Mouse (Mus musculus): ENCODE measurements at regions not wholly inside any gene's neighbourhood (a gene's known extent, or its start where the extent isn't known, plus 50 kb on each side); places are given as distances from the start of the nearest gene placed in this dataset.
"Not testable (repeated sequence)": the region's sequence is repeated elsewhere in the genome, so short reads cannot be mapped to it uniquely, and the experiment has no call there.

- H3K4me3 ChIP-seq (replicated peaks), result no peak overlapping the region
- no peaks in the 10 kb centered on the region for H3K9me3 ChIP-seq
- no peaks in the 10 kb centered on the region for H3K36me3 ChIP-seq (replicated peaks; ENCODE audit: low read length)
- H3K27me3 ChIP-seq (replicated peaks), result no peaks in the 10 kb centered on the region
- TF ChIP-seq FLI1 (IDR thresholded peaks at IDR 0.05; ENCODE audit: low read length) (no peak), GATA1 (IDR thresholded peaks at IDR 0.05; ENCODE audit: borderline replicate concordance, low read length) (no peak)
- H3K4me1 ChIP-seq, result no peaks in the 10 kb centered on the region
These were observed 603.5 kb upstream of the Gje1 start for GRCm38 (mm10) chr10:15321480-15321879.

DNA sequence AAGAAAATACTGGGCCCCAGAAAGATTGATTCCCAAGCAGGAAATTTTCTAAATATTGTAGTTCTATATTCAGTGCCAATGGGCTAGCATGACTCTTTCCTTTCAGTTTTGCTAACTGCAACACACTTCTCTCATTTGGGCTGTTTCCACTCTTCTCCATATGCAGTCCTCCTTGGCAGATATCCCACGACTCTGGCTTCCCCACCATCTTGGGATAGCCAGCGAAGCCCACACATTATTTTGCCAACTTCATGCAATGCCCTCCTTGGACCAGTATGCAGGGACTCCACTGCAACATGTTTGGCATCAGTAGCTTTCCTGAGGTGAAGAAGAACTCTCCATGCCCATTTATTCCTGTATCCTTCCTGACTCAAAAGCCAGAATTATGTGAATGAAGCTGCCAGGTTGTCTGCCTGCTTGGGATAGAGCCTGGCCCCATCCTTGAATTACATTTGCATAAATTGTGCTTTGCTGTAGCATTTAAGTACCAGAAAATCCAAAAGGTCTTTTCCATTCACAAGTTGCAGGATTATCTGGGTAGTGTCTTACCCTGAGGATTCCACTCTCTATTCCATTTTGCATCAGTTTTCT lies 599.1 kb upstream of the Gje1 start:
- TF ChIP-seq FLI1 (IDR thresholded peaks at IDR 0.05; ENCODE audit: low read length), result no peak
- TF ChIP-seq GATA1 (IDR thresholded peaks at IDR 0.05; ENCODE audit: borderline replicate concordance, low read length), result no peak
- Histone ChIP-seq H3K27me3 (replicated peaks) (no peaks in the 10 kb centered on the region), H3K9me3 (no peaks in the 10 kb centered on the region), H3K4me3 (replicated peaks) (no peak overlapping the region), H3K4me1 (no peaks in the 10 kb centered on the region), H3K36me3 (replicated peaks; ENCODE audit: low read length) (no peaks in the 10 kb centered on the region)

DNA sequence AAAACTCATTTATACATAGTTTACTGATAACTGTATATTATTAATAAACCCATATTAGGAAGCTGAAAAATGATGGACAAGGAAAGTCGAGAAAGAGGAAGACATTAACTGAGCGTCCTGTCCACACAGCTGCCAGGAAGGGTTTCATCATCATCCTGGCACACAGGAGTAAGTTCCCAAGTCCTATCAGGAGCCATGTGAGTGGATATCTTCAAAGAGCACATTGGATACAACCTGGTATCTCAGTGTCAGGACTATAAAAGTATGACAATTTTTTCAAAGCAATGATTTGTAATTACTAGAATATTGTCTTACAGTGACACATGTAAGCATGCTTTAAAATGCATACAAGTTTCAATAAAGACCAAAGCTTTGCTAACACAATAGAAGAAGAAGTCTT lies 592.6 kb upstream of the Gje1 start:
- Histone ChIP-seq H3K4me1 (no peaks in the 10 kb centered on the region), H3K27me3 (replicated peaks) (no peaks in the 10 kb centered on the region), H3K9me3 (no peaks in the 10 kb centered on the region), H3K4me3 (replicated peaks) (no peak overlapping the region), H3K36me3 (replicated peaks; ENCODE audit: low read length) (no peaks in the 10 kb centered on the region)
- TF ChIP-seq FLI1 (IDR thresholded peaks at IDR 0.05; ENCODE audit: low read length), result no peak
- no peak for TF ChIP-seq GATA1 (IDR thresholded peaks at IDR 0.05; ENCODE audit: borderline replicate concordance, low read length)

- Histone ChIP-seq H3K4me3 (replicated peaks) (no peak overlapping the region), H3K27me3 (replicated peaks) (no peaks in the 10 kb centered on the region), H3K9me3 (no peaks in the 10 kb centered on the region), H3K4me1 (no peaks in the 10 kb centered on the region; the same call in 1 of the 2 replicates), H3K36me3 (replicated peaks; ENCODE audit: low read length) (no peaks in the 10 kb centered on the region)
- TF ChIP-seq GATA1 (IDR thresholded peaks at IDR 0.05; ENCODE audit: borderline replicate concordance, low read length), result no peak
- TF ChIP-seq FLI1 (IDR thresholded peaks at IDR 0.05; ENCODE audit: low read length), result no peak
These were observed 587.9 kb upstream of the Gje1 start for GRCm38 (mm10) chr10:15305811-15306473.

DNA sequence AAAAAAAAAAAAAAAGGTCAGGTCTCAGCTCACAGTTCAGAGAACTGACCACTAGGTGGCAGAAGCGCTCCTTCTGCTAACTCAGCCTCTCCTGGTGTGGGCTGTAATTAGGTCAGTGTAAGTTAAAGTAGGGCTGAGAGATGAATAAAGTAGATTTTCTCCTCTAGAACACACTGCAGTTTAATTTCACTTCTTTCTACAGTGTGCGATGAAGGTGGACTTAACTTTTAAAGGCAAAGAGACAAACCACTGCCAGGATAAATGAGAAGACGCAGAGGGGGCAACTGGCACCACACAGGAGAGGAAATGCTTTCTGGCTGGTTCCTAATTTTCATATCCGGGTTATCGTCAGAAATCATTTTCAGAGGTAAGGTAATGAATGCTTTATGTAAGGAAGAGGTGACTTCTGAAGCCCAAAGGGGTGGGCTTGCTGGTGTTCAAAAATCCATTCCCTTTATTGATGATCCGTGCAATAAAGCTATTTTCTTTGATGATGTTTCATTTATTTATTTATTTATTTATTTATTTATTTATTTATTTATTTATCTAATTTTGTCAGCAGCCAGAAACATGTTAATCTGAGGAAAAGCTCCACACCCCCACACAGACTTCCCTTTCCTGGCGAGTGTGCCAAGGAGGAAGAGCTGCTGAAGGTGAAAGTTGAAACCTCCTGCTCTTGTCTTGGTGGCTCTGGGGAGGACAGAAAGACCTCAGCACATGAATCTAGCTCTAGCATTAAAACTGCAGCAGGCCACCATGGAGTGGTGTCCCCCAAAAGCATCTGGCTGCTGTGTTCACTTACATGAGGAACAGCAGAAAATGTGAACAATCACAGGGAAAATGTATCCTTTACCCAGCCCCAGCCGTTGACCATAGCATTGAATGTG lies 582.4 kb upstream of the Gje1 start:
- no peaks in the 10 kb centered on the region for H3K36me3 ChIP-seq (replicated peaks; ENCODE audit: low read length)
- H3K4me1 ChIP-seq, result peaks cover 9% of the 10 kb centered on the region; the same call in 1 of the 2 replicates
- TF ChIP-seq FLI1 (IDR thresholded peaks at IDR 0.05; ENCODE audit: low read length) (no peak), GATA1 (IDR thresholded peaks at IDR 0.05; ENCODE audit: borderline replicate concordance, low read length) (no peak)
- H3K9me3 ChIP-seq, result no peaks in the 10 kb centered on the region
- H3K4me3 ChIP-seq (replicated peaks), result peak overlapping the region; percentile 21
- H3K27me3 ChIP-seq (replicated peaks), result no peaks in the 10 kb centered on the region

DNA sequence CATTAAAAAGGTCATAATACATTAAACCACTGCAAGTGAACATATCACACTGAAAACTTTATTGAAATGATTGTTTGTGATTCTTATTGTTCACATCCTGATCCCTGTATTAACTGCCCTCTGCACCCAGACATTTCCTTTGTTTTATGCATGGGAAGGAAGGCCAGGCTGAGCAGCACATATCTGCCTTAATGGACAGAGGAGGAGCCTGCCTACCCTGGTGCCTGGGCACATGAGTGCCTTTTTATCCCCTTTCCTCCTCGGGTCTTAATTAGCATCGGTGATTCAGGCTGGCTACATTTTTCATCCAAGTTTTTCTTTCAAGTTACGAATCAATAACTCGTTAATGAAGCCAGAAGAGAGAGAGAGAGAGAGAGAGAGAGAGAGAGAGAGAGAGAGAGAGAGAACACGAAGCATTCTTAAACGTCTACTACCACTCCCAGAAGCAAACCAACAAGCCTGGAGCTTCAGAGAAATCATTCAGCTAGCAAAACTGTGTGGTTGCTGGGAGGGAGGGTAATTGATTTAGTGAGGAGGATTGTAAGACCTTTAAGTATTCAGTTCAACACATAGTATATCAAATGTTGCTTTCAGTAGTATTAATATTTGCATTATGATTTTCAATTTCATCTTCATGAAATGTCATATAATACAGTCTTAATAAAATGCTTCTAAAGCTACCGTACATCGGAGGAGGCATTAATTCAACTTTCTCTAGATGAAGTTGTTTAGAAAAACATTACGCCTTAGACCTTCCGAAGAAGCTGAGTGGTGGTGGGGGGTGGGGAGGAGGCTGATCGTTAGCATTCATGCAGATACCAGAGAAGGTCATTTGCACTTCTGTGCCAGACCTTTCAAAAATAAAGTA lies 581.6 kb upstream of the Gje1 start:
- TF ChIP-seq FLI1 (IDR thresholded peaks at IDR 0.05; ENCODE audit: low read length) (no peak), GATA1 (IDR thresholded peaks at IDR 0.05; ENCODE audit: borderline replicate concordance, low read length) (no peak)
- H3K4me1 ChIP-seq, result peaks cover 9% of the 10 kb centered on the region; the same call in 1 of the 2 replicates
- H3K9me3 ChIP-seq, result no peaks in the 10 kb centered on the region
- H3K4me3 ChIP-seq (replicated peaks), result no peak overlapping the region
- H3K27me3 ChIP-seq (replicated peaks), result no peaks in the 10 kb centered on the region
- H3K36me3 ChIP-seq (replicated peaks; ENCODE audit: low read length), result no peaks in the 10 kb centered on the region

GRCm38 (mm10) chr10:15297257-15297656 lies 579.2 kb upstream of the Gje1 start:
- H3K36me3 ChIP-seq (replicated peaks; ENCODE audit: low read length), result no peaks in the 10 kb centered on the region
- H3K4me1 ChIP-seq, result peaks cover 9% of the 10 kb centered on the region; the same call in 1 of the 2 replicates
- no peaks in the 10 kb centered on the region for H3K27me3 ChIP-seq (replicated peaks)
- H3K4me3 ChIP-seq (replicated peaks), result no peak overlapping the region
- TF ChIP-seq FLI1 (IDR thresholded peaks at IDR 0.05; ENCODE audit: low read length) (no peak), GATA1 (IDR thresholded peaks at IDR 0.05; ENCODE audit: borderline replicate concordance, low read length) (no peak)
- no peaks in the 10 kb centered on the region for H3K9me3 ChIP-seq

GRCm38 (mm10) chr10:15294125-15294524 lies 576.1 kb upstream of the Gje1 start:
- Histone ChIP-seq H3K4me1 (no peaks in the 10 kb centered on the region), H3K27me3 (replicated peaks) (no peaks in the 10 kb centered on the region), H3K36me3 (replicated peaks; ENCODE audit: low read length) (no peaks in the 10 kb centered on the region), H3K4me3 (replicated peaks) (no peak overlapping the region), H3K9me3 (no peaks in the 10 kb centered on the region)
- TF ChIP-seq FLI1 (IDR thresholded peaks at IDR 0.05; ENCODE audit: low read length) (no peak), GATA1 (IDR thresholded peaks at IDR 0.05; ENCODE audit: borderline replicate concordance, low read length) (no peak)

GRCm38 (mm10) chr10:15263337-15263736 lies 545.3 kb upstream of the Gje1 start:
- not testable (repeated sequence) for H3K27me3 ChIP-seq (replicated peaks); H3K9me3 ChIP-seq; H3K4me3 ChIP-seq (replicated peaks); H3K4me1 ChIP-seq; H3K36me3 ChIP-seq (replicated peaks; ENCODE audit: low read length)

DNA sequence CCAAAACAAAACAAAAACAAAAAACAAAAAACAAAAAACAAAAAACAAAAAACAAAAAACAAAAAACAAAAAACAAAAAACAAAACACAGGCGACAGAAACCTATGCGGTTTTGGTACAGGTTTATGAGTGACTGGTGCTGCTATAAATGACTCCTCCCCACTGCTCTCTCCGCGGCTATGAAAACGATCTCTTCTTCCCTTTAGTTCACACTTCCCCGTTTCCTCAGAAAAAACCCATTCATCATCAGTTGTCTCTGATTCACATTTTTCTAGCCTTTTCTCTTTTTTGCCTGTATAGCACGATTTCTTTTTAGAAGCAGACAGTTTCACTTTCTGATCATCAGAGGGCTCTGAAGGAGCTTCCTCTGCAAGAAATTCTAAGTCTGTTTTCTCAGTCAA lies 544.3 kb upstream of the Gje1 start:
- H3K27me3 ChIP-seq (replicated peaks); H3K4me1 ChIP-seq; H3K9me3 ChIP-seq; H3K36me3 ChIP-seq (replicated peaks; ENCODE audit: low read length): not testable (repeated sequence)
- H3K4me3 ChIP-seq (replicated peaks), result peak overlapping the region; percentile 64
